Mouse (Mus musculus) bone marrow macrophage, adult 2 months (primary cell): ENCODE data around the gene Uba2. TPM values are rescaled to one million over a fixed set of nuclear protein-coding genes. Genes with fewer than 3 reads are reported as not detected.
"Not testable (repeated sequence)": the region's sequence is repeated elsewhere in the genome, so short reads cannot be mapped to it uniquely, and the experiment has no call there.

Source experiments
- H3K27ac ChIP-seq: 2 replicates; pipeline ENCODE4 v1.5.1; 2012; ENCODE audit warnings: low read depth, low read length; ENCODE audit not compliant: insufficient read depth
- H3K4me1 ChIP-seq: 2 replicates; pipeline ENCODE4 v1.6.1; 2012; ENCODE audit warnings: low read length; ENCODE audit not compliant: control insufficient read depth, insufficient read depth
- H3K4me3 ChIP-seq: 2 replicates; pipeline ENCODE4 v1.5.1; 2012; ENCODE audit warnings: mild to moderate bottlenecking, low read length, moderate library complexity; ENCODE audit not compliant: insufficient read depth
- CTCF ChIP-seq: IDR thresholded peaks from 2 replicates; pipeline ENCODE4 v1.5.1; 2012; ENCODE audit warnings: low read depth, mild to moderate bottlenecking, low read length, moderate library complexity
- POLR2A ChIP-seq: IDR thresholded peaks from 2 replicates; pipeline ENCODE4 v1.6.1; 2012; ENCODE audit warnings: mild to moderate bottlenecking, low read depth, low read length, borderline replicate concordance
- polyA plus RNA-seq: library from polyadenylated mRNA; stranded (reverse); fragments of >200 nt; gene quantifications from 2 replicates; pipeline ENCODE4 v1.2.4, GENCODE M21; 2012; ENCODE audit not compliant: missing spikeins, insufficient read depth, insufficient read length

The Uba2 gene
- polyA plus RNA-seq, 1 experiment: 63.1 TPM

DNA sequence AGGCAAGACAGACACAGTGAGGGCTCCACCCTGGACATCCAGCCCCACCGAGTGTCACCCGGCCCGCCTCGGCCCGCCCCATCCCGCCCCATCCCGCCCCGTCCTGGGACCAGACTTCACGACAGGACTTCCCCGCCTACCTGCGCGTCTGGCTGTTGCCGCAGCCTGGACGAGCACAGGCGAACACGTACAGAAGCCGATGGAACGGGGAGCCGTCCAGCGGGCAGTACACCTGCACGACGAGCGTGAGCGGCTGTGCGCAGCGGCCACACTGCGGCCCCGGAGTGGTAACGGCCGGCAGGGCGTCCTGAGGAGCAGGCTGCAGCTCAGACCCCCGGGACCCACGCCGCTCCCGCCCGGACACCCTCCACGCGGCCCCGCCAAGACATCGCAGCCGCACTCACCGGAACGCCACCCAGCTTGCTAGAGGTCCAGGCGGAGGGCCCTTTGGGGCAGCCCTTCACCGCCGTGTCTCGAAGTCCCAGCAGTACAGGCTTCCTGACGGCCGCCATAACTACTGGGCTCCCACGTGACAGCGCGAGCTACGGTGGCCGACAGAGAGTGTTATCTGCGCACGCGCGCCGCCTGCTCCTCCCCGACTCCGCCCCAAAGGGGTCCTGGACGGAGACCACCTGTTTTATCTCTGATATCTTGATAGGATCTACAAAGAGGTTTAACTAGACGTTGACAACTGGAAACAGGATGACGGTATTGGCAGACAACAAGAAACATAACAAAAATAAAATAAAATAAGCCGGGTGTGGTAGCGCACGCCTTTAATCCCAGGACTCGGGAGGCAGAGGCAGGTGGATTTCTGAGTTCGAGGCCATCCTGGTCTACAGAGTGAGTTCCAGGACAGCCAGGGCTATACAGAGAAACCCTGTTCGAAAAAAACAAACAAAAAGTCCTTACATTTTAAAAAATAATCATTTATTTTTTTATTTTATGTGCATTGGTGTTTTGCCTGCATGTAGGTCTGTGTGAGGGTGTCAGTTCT lies 27.0 kb upstream of the Uba2 start, which contains the start of gene Pdcd2l:
Pdcd2l (minus strand) TSS at position 530 of the 997 bp plus-strand sequence.
- TF ChIP-seq POLR2A (0 out of 2 replicates have a peak, but pooled peaks have one; percentile 46), CTCF (no peak)
- peak within 1 kb of the TSS; percentile 91 for H3K4me3 ChIP-seq
- peaks cover 23% of the 10 kb centered on the region for H3K4me1 ChIP-seq
- H3K27ac ChIP-seq: peak within 1 kb of the TSS; percentile 29

GRCm38 (mm10) chr7:34195632-34196031 lies 26.2 kb upstream of the Uba2 start:
- TF ChIP-seq POLR2A (no peak), CTCF (no peak)
- Histone ChIP-seq H3K4me1 (peaks cover 23% of the 10 kb centered on the region), H3K4me3 (peak overlapping the region; percentile 91), H3K27ac (no peak overlapping the region)

- Histone ChIP-seq H3K4me3 (no peak overlapping the region), H3K27ac (peak overlapping the region; percentile 54)
- no peak for TF ChIP-seq POLR2A
- no peak for TF ChIP-seq CTCF
Observed at GRCm38 (mm10) chr7:34192825-34193224, 23.4 kb upstream of the Uba2 start.

DNA sequence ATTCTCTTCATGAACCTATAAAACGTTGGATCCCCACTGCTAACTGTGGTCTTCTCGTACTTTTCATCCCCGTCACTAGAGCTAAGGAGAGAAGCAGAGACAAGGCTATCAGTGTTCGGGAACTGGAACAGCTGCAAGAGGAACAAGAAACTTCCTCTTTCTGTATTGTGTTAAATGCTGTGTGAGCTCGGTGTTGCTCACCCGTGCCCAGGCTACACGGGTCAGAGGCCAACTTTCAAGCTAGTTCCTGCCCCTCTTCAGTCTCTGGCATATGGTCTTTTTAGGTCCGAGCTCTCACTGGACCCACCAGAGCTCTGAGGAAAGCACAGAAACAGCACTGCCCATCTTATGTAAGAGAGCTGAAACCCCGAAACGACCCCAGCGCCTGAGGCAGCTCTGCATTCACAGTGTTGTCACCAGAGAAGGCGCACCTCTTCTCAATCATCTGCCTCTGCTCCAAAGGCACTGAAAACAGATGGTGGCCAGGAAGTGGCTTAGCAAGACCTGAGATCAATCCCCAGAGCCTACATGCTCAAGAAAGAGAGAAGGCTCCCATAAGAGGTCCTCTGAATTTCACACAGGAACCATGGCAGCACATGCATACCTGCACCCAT lies 20.1 kb upstream of the Uba2 start:
- Histone ChIP-seq H3K4me3 (no peak overlapping the region), H3K27ac (peak overlapping the region; percentile 59), H3K4me1 (peaks cover 27% of the 10 kb centered on the region)
- TF ChIP-seq POLR2A (no peak), CTCF (no peak)

More at GRCm38 (mm10) chr7:34192825-34193224, 23.4 kb upstream of the Uba2 start:
- H3K4me1 ChIP-seq: peaks cover 35% of the 10 kb centered on the region

DNA sequence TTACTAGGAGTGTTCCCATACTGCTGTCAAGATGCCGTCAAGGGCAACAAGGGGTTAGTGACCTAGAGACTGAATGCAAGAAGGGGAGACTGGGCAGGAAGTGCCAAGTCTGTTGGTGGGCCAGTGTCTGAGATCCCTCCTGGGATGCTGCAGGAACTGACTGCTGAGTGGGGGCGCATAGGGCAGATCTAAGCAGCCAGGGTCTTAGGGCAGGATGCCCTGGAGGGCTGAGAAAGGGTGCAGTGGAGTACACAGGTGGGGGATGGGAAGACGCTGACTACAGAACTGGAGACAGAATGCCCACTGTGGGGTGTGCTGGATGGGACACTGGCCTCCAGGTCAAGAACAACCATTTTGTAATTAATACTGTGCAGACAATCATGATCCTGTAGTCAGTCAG lies 14.4 kb upstream of the Uba2 start:
- Histone ChIP-seq H3K4me3 (no peak overlapping the region), H3K4me1 (peaks cover 2% of the 10 kb centered on the region), H3K27ac (no peak overlapping the region)
- no peak for TF ChIP-seq POLR2A
- TF ChIP-seq CTCF: no peak

GRCm38 (mm10) chr7:34183356-34183755 lies 14.0 kb upstream of the Uba2 start:
- Histone ChIP-seq H3K4me1 (no peaks in the 10 kb centered on the region), H3K4me3 (no peak overlapping the region), H3K27ac (no peak overlapping the region)
- TF ChIP-seq CTCF (no peak), POLR2A (no peak)

- H3K4me1 ChIP-seq, H3K27ac ChIP-seq, H3K4me3 ChIP-seq: not testable (repeated sequence)
Observed at GRCm38 (mm10) chr7:34176241-34176640, 6.8 kb upstream of the Uba2 start.

DNA sequence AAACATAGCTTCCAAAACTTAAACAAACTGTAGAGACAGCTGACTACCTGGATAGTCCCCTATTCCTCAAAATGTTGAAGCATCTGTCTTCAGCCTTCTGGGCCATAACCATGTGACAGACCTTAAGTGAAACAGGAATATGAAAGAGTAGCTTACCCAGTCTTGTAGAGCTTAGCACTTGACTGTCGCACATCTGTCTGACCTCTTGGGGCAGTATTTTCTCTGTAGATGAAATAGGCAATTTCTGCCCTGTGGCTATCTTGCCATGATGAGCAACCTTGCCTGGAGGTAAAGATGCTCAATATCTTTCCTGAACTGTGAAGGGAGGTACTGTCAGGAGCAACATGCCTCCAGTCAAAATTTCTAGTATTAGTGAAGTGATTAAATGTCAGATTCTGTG lies 2.9 kb upstream of the Uba2 start:
- no peak overlapping the region for H3K4me3 ChIP-seq
- H3K27ac ChIP-seq: no peak overlapping the region
- TF ChIP-seq CTCF (no peak), POLR2A (no peak)
- peaks cover 4% of the 10 kb centered on the region for H3K4me1 ChIP-seq

DNA sequence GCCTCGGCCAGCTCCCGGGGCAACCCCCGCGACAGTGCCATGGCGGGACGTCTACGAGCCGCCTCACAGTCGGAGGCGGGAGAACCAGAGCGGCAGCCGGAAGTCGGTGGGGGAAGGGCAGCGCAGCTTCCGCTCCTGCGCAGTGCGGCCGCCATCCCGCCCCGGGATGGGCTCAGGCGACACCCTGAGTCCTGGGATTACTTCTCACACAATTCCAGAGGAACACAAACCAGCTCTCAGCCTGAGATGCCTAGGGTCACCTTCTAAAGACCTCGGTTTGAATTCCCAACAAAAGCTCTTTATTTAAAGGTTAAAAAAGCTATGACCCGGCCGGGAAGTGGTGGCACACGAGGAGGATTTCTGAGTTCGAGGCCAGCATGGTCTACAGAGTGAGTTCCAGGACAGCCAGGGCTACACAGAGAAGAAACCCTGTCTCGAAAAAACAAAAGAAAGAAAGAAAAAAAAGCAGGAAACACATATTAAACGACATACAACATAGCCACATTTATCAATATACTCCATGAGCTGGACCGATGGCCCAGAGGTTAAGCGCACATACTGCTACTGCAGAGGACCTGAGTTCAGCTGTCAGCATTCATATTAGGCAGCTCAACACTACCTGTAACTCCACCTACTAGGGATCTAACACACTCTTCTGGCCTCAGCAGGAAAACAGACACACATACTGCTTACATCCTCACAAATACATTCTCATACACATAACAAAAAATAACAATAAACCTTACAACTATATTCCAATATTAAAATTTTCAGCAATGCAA lies 738 bp downstream of the Uba2 start:
- peak overlapping the region; percentile 62 for H3K27ac ChIP-seq
- no peak for TF ChIP-seq POLR2A
- peak overlapping the region; percentile 95 for H3K4me3 ChIP-seq
- H3K4me1 ChIP-seq: peaks cover 4% of the 10 kb centered on the region
